Mouse (Mus musculus) neural tube, embryonic 10.5 days (tissue): ENCODE data around the gene Gm17416.

Experiments used
- DNase-seq: peaks from one replicate; pipeline ENCODE4 v3.0.0-alpha.2; 2017; ENCODE audit warnings: low spot score; ENCODE audit errors: extremely low spot score

Gene Gm17416

GRCm38 (mm10) chr2:152569038-152569437 lies at the start of gene Gm17416:
Gene Gm17416, plus strand, starts transcription at chr2:152569338.
- DNase-seq, result no peak

GRCm38 (mm10) chr2:152539944-152540710 lies 29.0 kb upstream of the Gm17416 start, which contains the start of gene Defb29:
Gene Defb29, minus strand, starts transcription at chr2:152540098.
- DNase-seq, result no peak

- no peak for DNase-seq
Observed at GRCm38 (mm10) chr2:152541979-152542378, 27.2 kb upstream of the Gm17416 start.

- no peak for DNase-seq
Observed at GRCm38 (mm10) chr2:152542897-152543296, 26.2 kb upstream of the Gm17416 start.

GRCm38 (mm10) chr2:152543478-152543877 lies 25.7 kb upstream of the Gm17416 start:
- DNase-seq, result no peak

GRCm38 (mm10) chr2:152544691-152545090 lies 24.4 kb upstream of the Gm17416 start:
- DNase-seq, result peak; percentile 25

GRCm38 (mm10) chr2:152548124-152548523 lies 21.0 kb upstream of the Gm17416 start:
- no peak for DNase-seq

GRCm38 (mm10) chr2:152553774-152554423 lies 15.2 kb upstream of the Gm17416 start:
- DNase-seq, result peak; percentile 70

GRCm38 (mm10) chr2:152556655-152557054 lies 12.5 kb upstream of the Gm17416 start:
- no peak for DNase-seq

GRCm38 (mm10) chr2:152569881-152570280 lies 743 bp downstream of the Gm17416 start:
- no peak for DNase-seq

- DNase-seq, result no peak
Observed at GRCm38 (mm10) chr2:152570313-152570712, 1.2 kb downstream of the Gm17416 start.

- DNase-seq, result peak; percentile 21
Observed at GRCm38 (mm10) chr2:152572114-152572794, 3.1 kb downstream of the Gm17416 start, which contains the start of gene Defb21. Gene Defb21, plus strand, starts transcription at chr2:152572744.

- DNase-seq, result no peak
Observed at GRCm38 (mm10) chr2:152573484-152573883, 4.3 kb downstream of the Gm17416 start.

- no peak for DNase-seq
Observed at GRCm38 (mm10) chr2:152580107-152580506, 11.0 kb downstream of the Gm17416 start, which contains the start of gene Defb19. Gene Defb19, minus strand, starts transcription at chr2:152580312.

GRCm38 (mm10) chr2:152580612-152581011 lies 11.5 kb downstream of the Gm17416 start:
- DNase-seq, result no peak

- DNase-seq, result no peak
Observed at GRCm38 (mm10) chr2:152586926-152587560, 17.9 kb downstream of the Gm17416 start.

GRCm38 (mm10) chr2:152588450-152588849 lies 19.3 kb downstream of the Gm17416 start:
- no peak for DNase-seq

GRCm38 (mm10) chr2:152589021-152589420 lies 19.9 kb downstream of the Gm17416 start:
- no peak for DNase-seq

GRCm38 (mm10) chr2:152599299-152599698 lies 30.2 kb downstream of the Gm17416 start, which contains the start of gene Defb45:
Gene Defb45, minus strand, starts transcription at chr2:152599399.
- no peak for DNase-seq

GRCm38 (mm10) chr2:152600076-152600475 lies 30.9 kb downstream of the Gm17416 start:
- no peak for DNase-seq

- DNase-seq, result no peak
Observed at GRCm38 (mm10) chr2:152601275-152601960, 32.3 kb downstream of the Gm17416 start.
